Mouse (Mus musculus): ENCODE data around the gene Ift52. TPM values are rescaled to one million over a fixed set of nuclear protein-coding genes. Genes with fewer than 3 reads are reported as not detected.

Ift52 gene
- total RNA-seq, 1 experiment: 15.5 TPM

GRCm38 (mm10) chr2:163075234-163075633 is 58.1 kb downstream of the Ift52 start:
- DNase-seq (ENCODE audit: low read depth, low spot score): no peak
- peak overlapping the region; percentile 87 for H3K27ac ChIP-seq (ENCODE audit: insufficient read depth, low read depth, low read length, poor library complexity, severe bottlenecking)
- no peak overlapping the region for H3K4me3 ChIP-seq (ENCODE audit: insufficient read depth in 1 of 2, low read depth in 1 of 2, low read length in 2 of 2, poor library complexity in 1 of 2, severe bottlenecking in 1 of 2)
- TF ChIP-seq MAFK (IDR thresholded peaks at IDR 0.05; ENCODE audit: insufficient read depth, low read depth, low read length): peak; percentile 89
- no peak for TF ChIP-seq CHD2 (IDR thresholded peaks at IDR 0.05; ENCODE audit: low read depth, low read length)
- peaks cover 2 to 33% of the 10 kb centered on the region in 2 experiments; a peak in 3 of 4 replicates for H3K4me1 ChIP-seq (ENCODE audit: control insufficient read depth in 2 of 2, insufficient read depth in 2 of 2, low read length in 2 of 2, poor library complexity in 1 of 2)
- no peaks in the 10 kb centered on the region for H3K9me3 ChIP-seq (ENCODE audit: control insufficient read depth, insufficient read depth, low read depth, low read length)
- no peak overlapping the region for H3K9ac ChIP-seq (ENCODE audit: insufficient read depth, low read depth, low read length, poor library complexity, severe bottlenecking)
- in situ Hi-C loops (cut with MboI; ENCODE audit: low sequenced_read_pairs in 2 of 2, unreplicated experiment in 2 of 2): no loop called here
- peaks cover 92% of the 10 kb centered on the region for H3K36me3 ChIP-seq (ENCODE audit: control insufficient read depth, insufficient read depth, low read length, poor library complexity, severe bottlenecking)

- peaks cover under 1 to 32% of the 10 kb centered on the region in 2 experiments; a peak in 1 of 4 replicates for H3K4me1 ChIP-seq (ENCODE audit: control insufficient read depth in 2 of 2, insufficient read depth in 2 of 2, low read length in 2 of 2, poor library complexity in 1 of 2)
- H3K9ac ChIP-seq (ENCODE audit: insufficient read depth, low read depth, low read length, poor library complexity, severe bottlenecking): no peak overlapping the region
- no peaks in the 10 kb centered on the region for H3K9me3 ChIP-seq (ENCODE audit: control insufficient read depth, insufficient read depth, low read depth, low read length)
- no peak for TF ChIP-seq MAFK (IDR thresholded peaks at IDR 0.05; ENCODE audit: insufficient read depth, low read depth, low read length)
- TF ChIP-seq HCFC1 (IDR thresholded peaks at IDR 0.05; ENCODE audit: borderline replicate concordance, insufficient read depth, low read length): no peak
- TF ChIP-seq CHD2 (IDR thresholded peaks at IDR 0.05; ENCODE audit: low read depth, low read length): no peak
- TF ChIP-seq ZNF384 (IDR thresholded peaks at IDR 0.05; ENCODE audit: low read depth, low read length): no peak
- no peak for TF ChIP-seq ZC3H11A (IDR thresholded peaks at IDR 0.05; ENCODE audit: borderline replicate concordance, low read depth, low read length)
- H3K4me3 ChIP-seq (ENCODE audit: insufficient read depth in 1 of 2, low read depth in 1 of 2, low read length in 2 of 2, poor library complexity in 1 of 2, severe bottlenecking in 1 of 2): no peak overlapping the region
- 0 out of 2 replicates have a peak overlapping the region, but pooled peaks have one; percentile 8 for H3K27ac ChIP-seq (ENCODE audit: insufficient read depth, low read depth, low read length, poor library complexity, severe bottlenecking)
- peaks cover 86% of the 10 kb centered on the region for H3K36me3 ChIP-seq (ENCODE audit: control insufficient read depth, insufficient read depth, low read length, poor library complexity, severe bottlenecking)
- in situ Hi-C loops (cut with MboI; ENCODE audit: low sequenced_read_pairs in 2 of 2, unreplicated experiment in 2 of 2): no loop called here
- DNase-seq (ENCODE audit: low read depth, low spot score): no peak
Observed at GRCm38 (mm10) chr2:163079041-163079440, 61.9 kb downstream of the Ift52 start.

- no peak for DNase-seq (ENCODE audit: low read depth, low spot score)
- Histone ChIP-seq H3K36me3 (ENCODE audit: control insufficient read depth, insufficient read depth, low read length, poor library complexity, severe bottlenecking) (peaks cover 61% of the 10 kb centered on the region), H3K9ac (ENCODE audit: insufficient read depth, low read depth, low read length, poor library complexity, severe bottlenecking) (no peak overlapping the region), H3K4me1 (ENCODE audit: control insufficient read depth in 2 of 2, insufficient read depth in 2 of 2, low read length in 2 of 2, poor library complexity in 1 of 2) (peaks cover 0 to 23% of the 10 kb centered on the region in 2 experiments; a peak in 1 of 4 replicates), H3K9me3 (ENCODE audit: control insufficient read depth, insufficient read depth, low read depth, low read length) (no peaks in the 10 kb centered on the region), H3K4me3 (ENCODE audit: insufficient read depth in 1 of 2, low read depth in 1 of 2, low read length in 2 of 2, poor library complexity in 1 of 2, severe bottlenecking in 1 of 2) (no peak overlapping the region), H3K27ac (ENCODE audit: insufficient read depth, low read depth, low read length, poor library complexity, severe bottlenecking) (peak overlapping the region; percentile 66)
- in situ Hi-C loops (cut with MboI; ENCODE audit: low sequenced_read_pairs in 2 of 2, unreplicated experiment in 2 of 2): no loop called here
- TF ChIP-seq ZNF384 (IDR thresholded peaks at IDR 0.05; ENCODE audit: low read depth, low read length) (no peak), MAFK (IDR thresholded peaks at IDR 0.05; ENCODE audit: insufficient read depth, low read depth, low read length) (no peak), HCFC1 (IDR thresholded peaks at IDR 0.05; ENCODE audit: borderline replicate concordance, insufficient read depth, low read length) (no peak)
Observed at GRCm38 (mm10) chr2:163082591-163082990, 65.4 kb downstream of the Ift52 start.

GRCm38 (mm10) chr2:163084519-163084918 is 67.4 kb downstream of the Ift52 start:
- peaks cover 0 to 17% of the 10 kb centered on the region in 2 experiments; a peak in 1 of 4 replicates for H3K4me1 ChIP-seq (ENCODE audit: control insufficient read depth in 2 of 2, insufficient read depth in 2 of 2, low read length in 2 of 2, poor library complexity in 1 of 2)
- H3K9me3 ChIP-seq (ENCODE audit: control insufficient read depth, insufficient read depth, low read depth, low read length): no peaks in the 10 kb centered on the region
- TF ChIP-seq CHD2 (IDR thresholded peaks at IDR 0.05; ENCODE audit: low read depth, low read length) (no peak), ZC3H11A (IDR thresholded peaks at IDR 0.05; ENCODE audit: borderline replicate concordance, low read depth, low read length) (no peak), ZNF384 (IDR thresholded peaks at IDR 0.05; ENCODE audit: low read depth, low read length) (no peak), HCFC1 (IDR thresholded peaks at IDR 0.05; ENCODE audit: borderline replicate concordance, insufficient read depth, low read length) (no peak), MAFK (IDR thresholded peaks at IDR 0.05; ENCODE audit: insufficient read depth, low read depth, low read length) (no peak)
- no peak overlapping the region for H3K4me3 ChIP-seq (ENCODE audit: insufficient read depth in 1 of 2, low read depth in 1 of 2, low read length in 2 of 2, poor library complexity in 1 of 2, severe bottlenecking in 1 of 2)
- H3K36me3 ChIP-seq (ENCODE audit: control insufficient read depth, insufficient read depth, low read length, poor library complexity, severe bottlenecking): peaks cover 45% of the 10 kb centered on the region
- in situ Hi-C loops (cut with MboI; ENCODE audit: low sequenced_read_pairs in 2 of 2, unreplicated experiment in 2 of 2): no loop called here
- H3K9ac ChIP-seq (ENCODE audit: insufficient read depth, low read depth, low read length, poor library complexity, severe bottlenecking): no peak overlapping the region
- H3K27ac ChIP-seq (ENCODE audit: insufficient read depth, low read depth, low read length, poor library complexity, severe bottlenecking): 0 out of 2 replicates have a peak overlapping the region, but pooled peaks have one; percentile 56
- DNase-seq (ENCODE audit: low read depth, low spot score): no peak

GRCm38 (mm10) chr2:163085047-163085446 is 67.9 kb downstream of the Ift52 start:
- H3K9ac ChIP-seq (ENCODE audit: insufficient read depth, low read depth, low read length, poor library complexity, severe bottlenecking): no peak overlapping the region
- H3K36me3 ChIP-seq (ENCODE audit: control insufficient read depth, insufficient read depth, low read length, poor library complexity, severe bottlenecking): peaks cover 39% of the 10 kb centered on the region

More at GRCm38 (mm10) chr2:163085047-163085446, 67.9 kb downstream of the Ift52 start:
- in situ Hi-C loops (cut with MboI; ENCODE audit: low sequenced_read_pairs in 2 of 2, unreplicated experiment in 2 of 2): no loop called here
- Histone ChIP-seq H3K4me3 (ENCODE audit: insufficient read depth in 1 of 2, low read depth in 1 of 2, low read length in 2 of 2, poor library complexity in 1 of 2, severe bottlenecking in 1 of 2) (no peak overlapping the region), H3K27ac (ENCODE audit: insufficient read depth, low read depth, low read length, poor library complexity, severe bottlenecking) (peak overlapping the region; percentile 56), H3K4me1 (ENCODE audit: control insufficient read depth in 2 of 2, insufficient read depth in 2 of 2, low read length in 2 of 2, poor library complexity in 1 of 2) (peaks cover 0 to 15% of the 10 kb centered on the region in 2 experiments; a peak in 1 of 4 replicates), H3K9me3 (ENCODE audit: control insufficient read depth, insufficient read depth, low read depth, low read length) (no peaks in the 10 kb centered on the region)
- TF ChIP-seq ZNF384 (IDR thresholded peaks at IDR 0.05; ENCODE audit: low read depth, low read length) (no peak), HCFC1 (IDR thresholded peaks at IDR 0.05; ENCODE audit: borderline replicate concordance, insufficient read depth, low read length) (no peak), ZC3H11A (IDR thresholded peaks at IDR 0.05; ENCODE audit: borderline replicate concordance, low read depth, low read length) (no peak), CHD2 (IDR thresholded peaks at IDR 0.05; ENCODE audit: low read depth, low read length) (no peak)
- DNase-seq (ENCODE audit: low read depth, low spot score): no peak
